Mouse (Mus musculus) intestine, embryonic 16.5 days (tissue): ENCODE measurements at regions not wholly inside any gene's neighbourhood (a gene's known extent, or its start where the extent isn't known, plus 50 kb on each side); places are given as distances from the start of the nearest gene placed in this dataset.

Experiments
- ATAC-seq: fragments of 200-750 bp; cut with Nextera tagmentation; 2 replicates; pipeline ENCODE4 v1.8.0; 2017; ENCODE audit warnings: moderate TSS enrichment, moderate library complexity
- H3K27ac ChIP-seq: fragments of 300-500 bp; sonication (generic); 2 replicates; pipeline ENCODE4 v1.5.1; 2014; ENCODE audit warnings: mild to moderate bottlenecking, low read length
- H3K27me3 ChIP-seq: fragments of 300-500 bp; sonication (generic); replicated peaks from 2 replicates; pipeline ENCODE4 v1.6.1; 2014; ENCODE audit warnings: low read length, control low read depth, mixed read lengths; ENCODE audit not compliant: control insufficient read depth, insufficient read depth
- H3K36me3 ChIP-seq: fragments of 300-500 bp; sonication (generic); 2 replicates; pipeline ENCODE4 v1.6.1; 2014; ENCODE audit warnings: low read length, control low read depth; ENCODE audit not compliant: control insufficient read depth, insufficient read depth
- H3K4me1 ChIP-seq: fragments of 300-500 bp; sonication (generic); 2 replicates; pipeline ENCODE4 v1.6.1; 2014; ENCODE audit warnings: low read length, control low read depth, mixed read lengths; ENCODE audit not compliant: control insufficient read depth, insufficient read depth
- H3K4me2 ChIP-seq: fragments of 300-500 bp; sonication (generic); 2 replicates; pipeline ENCODE4 v1.6.1; 2014; ENCODE audit warnings: low read depth, low read length, control low read depth
- H3K4me3 ChIP-seq: fragments of 300-500 bp; sonication (generic); 2 replicates; pipeline ENCODE4 v1.5.1; 2014; ENCODE audit warnings: mild to moderate bottlenecking, low read length
- H3K9ac ChIP-seq: fragments of 300-500 bp; sonication (generic); 2 replicates; pipeline ENCODE4 v1.6.1; 2014; ENCODE audit warnings: low read depth, low read length
- H3K9me3 ChIP-seq: fragments of 300-500 bp; sonication (generic); 2 replicates; pipeline ENCODE4 v1.6.1; 2016; ENCODE audit warnings: low read length, control low read depth; ENCODE audit not compliant: control insufficient read depth
- WGBS: fragments of 180-500 bp; shearing (Covaris S2); extraction: QIAGEN DNeasy Blood & Tissue Kit; methylation state at CpG from one replicate; pipeline ENCODE4 v1.1.7; 2014; 5-methylcytosine and 5-hydroxymethylcytosine counted together

- H3K4me2 ChIP-seq = no peak overlapping the region
- no peaks in the 10 kb centered on the region for H3K9me3 ChIP-seq
- H3K4me3 ChIP-seq = no peak overlapping the region
- H3K36me3 ChIP-seq = no peaks in the 10 kb centered on the region
- ATAC-seq = no peak
- H3K9ac ChIP-seq = no peak overlapping the region
- no peaks in the 10 kb centered on the region for H3K27me3 ChIP-seq
- H3K4me1 ChIP-seq = no peaks in the 10 kb centered on the region
- 88% methylated on average over 5 of the region's 5 CpGs for WGBS
- no peak overlapping the region for H3K27ac ChIP-seq
Measured at GRCm38 (mm10) chr15:50942429-50942828, 2942.3 kb upstream of the Gm7489 start.

- H3K4me3 ChIP-seq = no peak overlapping the region
- 90% methylated on average over 4 of the region's 4 CpGs for WGBS
- no peak for ATAC-seq
Measured at GRCm38 (mm10) chr15:50944976-50945375, 2939.7 kb upstream of the Gm7489 start.

GRCm38 (mm10) chr15:50959109-50959508, 2925.6 kb upstream of the Gm7489 start:
- H3K27me3 ChIP-seq = no peaks in the 10 kb centered on the region
- no peak for ATAC-seq
- H3K4me2 ChIP-seq = no peak overlapping the region
- H3K9me3 ChIP-seq = no peaks in the 10 kb centered on the region
- H3K9ac ChIP-seq = no peak overlapping the region
- H3K27ac ChIP-seq = no peak overlapping the region
- no peaks in the 10 kb centered on the region for H3K36me3 ChIP-seq
- WGBS = 82% methylated on average over 3 of the region's 3 CpGs
- no peaks in the 10 kb centered on the region for H3K4me1 ChIP-seq
- H3K4me3 ChIP-seq = no peak overlapping the region

More at GRCm38 (mm10) chr15:50944976-50945375, 2939.7 kb upstream of the Gm7489 start:
- Histone ChIP-seq H3K9ac (no peak overlapping the region), H3K4me1 (no peaks in the 10 kb centered on the region), H3K9me3 (no peaks in the 10 kb centered on the region), H3K4me2 (no peak overlapping the region), H3K36me3 (no peaks in the 10 kb centered on the region), H3K27ac (no peak overlapping the region), H3K27me3 (no peaks in the 10 kb centered on the region)

GRCm38 (mm10) chr15:50963606-50964005, 2921.1 kb upstream of the Gm7489 start:
- Histone ChIP-seq H3K9me3 (no peaks in the 10 kb centered on the region), H3K4me1 (no peaks in the 10 kb centered on the region), H3K27ac (no peak overlapping the region), H3K36me3 (no peaks in the 10 kb centered on the region), H3K4me2 (no peak overlapping the region), H3K9ac (no peak overlapping the region), H3K27me3 (no peaks in the 10 kb centered on the region), H3K4me3 (no peak overlapping the region)
- ATAC-seq = no peak
- 80% methylated on average over 5 of the region's 5 CpGs for WGBS

- Histone ChIP-seq H3K4me3 (no peak overlapping the region), H3K9ac (no peak overlapping the region), H3K9me3 (no peaks in the 10 kb centered on the region), H3K27me3 (no peaks in the 10 kb centered on the region), H3K36me3 (no peaks in the 10 kb centered on the region), H3K27ac (no peak overlapping the region), H3K4me1 (no peaks in the 10 kb centered on the region), H3K4me2 (no peak overlapping the region)
- 84% methylated on average over 2 of the region's 2 CpGs for WGBS
- no peak for ATAC-seq
Measured at GRCm38 (mm10) chr15:50964236-50964635, 2920.5 kb upstream of the Gm7489 start.

GRCm38 (mm10) chr15:50967176-50967575, 2917.5 kb upstream of the Gm7489 start:
- no peak for ATAC-seq
- no peak overlapping the region for H3K4me2 ChIP-seq
- no peak overlapping the region for H3K4me3 ChIP-seq
- no peaks in the 10 kb centered on the region for H3K36me3 ChIP-seq
- WGBS = 73% methylated on average over 2 of the region's 2 CpGs
- H3K27ac ChIP-seq = no peak overlapping the region
- H3K9ac ChIP-seq = no peak overlapping the region
- H3K27me3 ChIP-seq = no peaks in the 10 kb centered on the region
- H3K4me1 ChIP-seq = no peaks in the 10 kb centered on the region
- H3K9me3 ChIP-seq = no peaks in the 10 kb centered on the region

- Histone ChIP-seq H3K27me3 (no peaks in the 10 kb centered on the region), H3K36me3 (no peaks in the 10 kb centered on the region), H3K4me2 (no peak overlapping the region), H3K4me3 (no peak overlapping the region), H3K9ac (no peak overlapping the region), H3K27ac (no peak overlapping the region), H3K9me3 (no peaks in the 10 kb centered on the region), H3K4me1 (no peaks in the 10 kb centered on the region)
- 76% methylated on average over 4 of the region's 4 CpGs for WGBS
- ATAC-seq = no peak
Measured at GRCm38 (mm10) chr15:50970637-50971036, 2914.1 kb upstream of the Gm7489 start.

- no peak overlapping the region for H3K4me3 ChIP-seq
- H3K9ac ChIP-seq = no peak overlapping the region
- no peak overlapping the region for H3K27ac ChIP-seq
- WGBS = 92% methylated on average over 13 of the region's 13 CpGs
- no peaks in the 10 kb centered on the region for H3K9me3 ChIP-seq
- no peak for ATAC-seq
- no peaks in the 10 kb centered on the region for H3K36me3 ChIP-seq
- H3K27me3 ChIP-seq = no peaks in the 10 kb centered on the region
- no peak overlapping the region for H3K4me2 ChIP-seq
- H3K4me1 ChIP-seq = no peaks in the 10 kb centered on the region
Measured at GRCm38 (mm10) chr15:50972593-50972992, 2912.1 kb upstream of the Gm7489 start.

GRCm38 (mm10) chr15:50974002-50974754, 2910.5 kb upstream of the Gm7489 start:
- Histone ChIP-seq H3K4me2 (no peak overlapping the region), H3K36me3 (no peaks in the 10 kb centered on the region), H3K4me3 (no peak overlapping the region), H3K4me1 (no peaks in the 10 kb centered on the region), H3K9ac (no peak overlapping the region), H3K27me3 (no peaks in the 10 kb centered on the region), H3K9me3 (no peaks in the 10 kb centered on the region), H3K27ac (no peak overlapping the region)
- 78% methylated on average over 9 of the region's 9 CpGs for WGBS
- ATAC-seq = no peak

- H3K27me3 ChIP-seq = no peaks in the 10 kb centered on the region
- no peak overlapping the region for H3K9ac ChIP-seq
- H3K9me3 ChIP-seq = no peaks in the 10 kb centered on the region
- 82% methylated on average over 4 of the region's 4 CpGs for WGBS
- H3K4me2 ChIP-seq = no peak overlapping the region
- no peaks in the 10 kb centered on the region for H3K4me1 ChIP-seq
- no peak for ATAC-seq
- no peaks in the 10 kb centered on the region for H3K36me3 ChIP-seq
- H3K4me3 ChIP-seq = no peak overlapping the region
- H3K27ac ChIP-seq = no peak overlapping the region
Measured at GRCm38 (mm10) chr15:50989457-50989856, 2895.2 kb upstream of the Gm7489 start.
